ENCODE assay signal across 8 mouse cellular contexts in genomic region chr3:36330656-36331055, GRCm38 (mm10).
DNase-seq lines count a peak whose midpoint lies in the region; ATAC-seq and TF ChIP-seq lines count a peak whose summit lies in the region.

No protein-coding gene starts in this region.

- H3ac ChIP-seq in C2C12 (ENCODE audit: control insufficient read depth, insufficient read length, low read depth), result no peak overlapping the region

- H3K27ac ChIP-seq in intestine, postnatal 0 days (ENCODE audit: low read depth, low read length), result no peak overlapping the region
- no peak overlapping the region for H3K27ac ChIP-seq in intestine, embryonic 16.5 days (ENCODE audit: low read length)

- H3K9me3 ChIP-seq in intestine, postnatal 0 days (ENCODE audit: control insufficient read depth), result no peaks in the 10 kb centered on the region
- H3K9me3 ChIP-seq in intestine, embryonic 16.5 days (ENCODE audit: control insufficient read depth, low read length), result no peaks in the 10 kb centered on the region

- no peaks in the 10 kb centered on the region for H3K27me3 ChIP-seq in intestine, postnatal 0 days (replicated peaks; ENCODE audit: control insufficient read depth, insufficient read depth, low read length)
- no peaks in the 10 kb centered on the region for H3K27me3 ChIP-seq in intestine, embryonic 16.5 days (replicated peaks; ENCODE audit: control insufficient read depth, insufficient read depth, low read length)
- no peaks in the 10 kb centered on the region for H3K27me3 ChIP-seq in C2C12 (ENCODE audit: control insufficient read depth, insufficient read depth, insufficient read length)

- DNase-seq in WW6 (ENCODE audit: low read depth, low spot score), result peak; percentile 73
- peak; percentile 86 for DNase-seq in embryo, embryonic 10 days (ENCODE audit: low spot score)
- DNase-seq in kidney, postnatal 14 days, result peak; percentile 29
- DNase-seq in retina, embryonic 14.5 days (ENCODE audit: low spot score), result peak; percentile 65
- DNase-seq in left cerebral cortex, adult 8-10 months (ENCODE audit: low spot score in 2 of 2), result no peak

- 35% methylated on average over 9 of the region's 9 CpGs for WGBS in intestine, postnatal 0 days
- WGBS in intestine, embryonic 16.5 days, result 28% methylated on average over 9 of the region's 9 CpGs

- no peak overlapping the region for H3K4me2 ChIP-seq in intestine, postnatal 0 days (replicated peaks; ENCODE audit: low read depth)
- H3K4me2 ChIP-seq in intestine, embryonic 16.5 days (ENCODE audit: low read depth, low read length), result no peak overlapping the region

- no peaks in the 10 kb centered on the region for H3K79me2 ChIP-seq in C2C12 (ENCODE audit: control insufficient read depth, insufficient read depth)

- no peaks in the 10 kb centered on the region for H3K36me3 ChIP-seq in intestine, postnatal 0 days (ENCODE audit: control insufficient read depth, insufficient read depth)
- H3K36me3 ChIP-seq in intestine, embryonic 16.5 days (ENCODE audit: control insufficient read depth, insufficient read depth, low read length), result no peaks in the 10 kb centered on the region
- H3K36me3 ChIP-seq in C2C12 (ENCODE audit: control insufficient read depth, insufficient read depth), result no peaks in the 10 kb centered on the region

- H3K4me1 ChIP-seq in intestine, postnatal 0 days (replicated peaks; ENCODE audit: control insufficient read depth, insufficient read depth, low read length), result no peaks in the 10 kb centered on the region
- no peaks in the 10 kb centered on the region for H3K4me1 ChIP-seq in intestine, embryonic 16.5 days (ENCODE audit: control insufficient read depth, insufficient read depth, low read length)

- peak; percentile 76 for TF ChIP-seq CTCF in intestine, postnatal 0 days (IDR thresholded peaks at IDR 0.05; ENCODE audit: low read depth)
- peak; percentile 15 for TF ChIP-seq CTCF in C2C12 (IDR thresholded peaks at IDR 0.05; ENCODE audit: control insufficient read depth, insufficient read depth, insufficient read length)

- H3K4me3 ChIP-seq in intestine, postnatal 0 days (ENCODE audit: low read depth, low read length), result no peak overlapping the region
- no peak overlapping the region for H3K4me3 ChIP-seq in intestine, embryonic 16.5 days (ENCODE audit: low read length)
- H3K4me3 ChIP-seq in C2C12 (ENCODE audit: insufficient read depth, poor library complexity, severe bottlenecking), result no peak overlapping the region

- no peaks in the 10 kb centered on the region for H3K79me3 ChIP-seq in C2C12 (ENCODE audit: low read depth)

- H3K9ac ChIP-seq in intestine, postnatal 0 days (ENCODE audit: low read depth, low read length), result no peak overlapping the region
- no peak overlapping the region for H3K9ac ChIP-seq in intestine, embryonic 16.5 days (ENCODE audit: low read depth, low read length)

- ATAC-seq in intestine, postnatal 0 days, result no peak
- ATAC-seq in intestine, embryonic 16.5 days, result no peak

TF ChIP-seq in C2C12, 6 proteins besides CTCF, POLR2A, EP300 and RAD21:
- no peak for TF ChIP-seq USF1 (IDR thresholded peaks at IDR 0.05; ENCODE audit: low read depth)
- no peak for TF ChIP-seq MYOG (IDR thresholded peaks at IDR 0.05; ENCODE audit: control insufficient read depth, extremely low read depth, insufficient read length)
- TF ChIP-seq MAX (IDR thresholded peaks at IDR 0.05), result no peak
- no peak for TF ChIP-seq FOSL1 (IDR thresholded peaks at IDR 0.05; ENCODE audit: insufficient read depth, low read length, poor library complexity, severe bottlenecking)
- TF ChIP-seq MYOD1 (IDR thresholded peaks at IDR 0.05; ENCODE audit: control insufficient read depth, insufficient read length, low read depth), result no peak
- TF ChIP-seq CEBPB (IDR thresholded peaks at IDR 0.05; ENCODE audit: low read depth), result no peak

Comparison
In these comparisons a context has a peak if more than half of its experiments do, and no peak if none do; other contexts are left out.
1. DNase-seq: peak in WW6 (single experiment), embryo, embryonic 10 days (single experiment), kidney, postnatal 14 days (single experiment) and retina, embryonic 14.5 days (single experiment); none in left cerebral cortex, adult 8-10 months (0 of 2).